Mouse (Mus musculus) bone marrow, adult 2 months (tissue): ENCODE measurements at regions not wholly inside any gene's neighbourhood (a gene's known extent, or its start where the extent isn't known, plus 50 kb on each side); places are given as distances from the start of the nearest gene placed in this dataset.

Experiments
- H3K27ac ChIP-seq: fragments of 200-500 bp; 2 replicates; pipeline ENCODE4 v1.5.1; 2012; ENCODE audit warnings: low read depth, mild to moderate bottlenecking, control low read depth, inconsistent platforms, low read length; ENCODE audit not compliant: control insufficient read depth, poor library complexity, insufficient read depth
- H3K4me1 ChIP-seq: fragments of 200-500 bp; 2 replicates; pipeline ENCODE4 v1.6.1; 2011; ENCODE audit warnings: low read length; ENCODE audit not compliant: control insufficient read depth, insufficient read depth
- H3K4me3 ChIP-seq: fragments of 200-500 bp; replicated peaks from 2 replicates; pipeline ENCODE3; 2011; ENCODE audit warnings: mild to moderate bottlenecking, low read depth, low read length, control low read depth; ENCODE audit not compliant: control insufficient read depth
- CTCF ChIP-seq: fragments of 200-500 bp; IDR thresholded peaks from 2 replicates; pipeline ENCODE4 v1.5.1; 2011; ENCODE audit warnings: low read length, control low read depth; ENCODE audit not compliant: control insufficient read depth, insufficient read depth
- POLR2A ChIP-seq: fragments of 200-500 bp; IDR thresholded peaks from 2 replicates; pipeline ENCODE4 v1.6.1; 2011; ENCODE audit warnings: low read depth, mild to moderate bottlenecking, control low read depth, low read length, borderline replicate concordance; ENCODE audit not compliant: control insufficient read depth
- whole genome bisulfite sequencing: fragments of 180-500 bp; shearing (Covaris S2); methylation state at CpG from one replicate; pipeline ENCODE4 v1.1.7; 2018; 5-methylcytosine and 5-hydroxymethylcytosine counted together

DNA sequence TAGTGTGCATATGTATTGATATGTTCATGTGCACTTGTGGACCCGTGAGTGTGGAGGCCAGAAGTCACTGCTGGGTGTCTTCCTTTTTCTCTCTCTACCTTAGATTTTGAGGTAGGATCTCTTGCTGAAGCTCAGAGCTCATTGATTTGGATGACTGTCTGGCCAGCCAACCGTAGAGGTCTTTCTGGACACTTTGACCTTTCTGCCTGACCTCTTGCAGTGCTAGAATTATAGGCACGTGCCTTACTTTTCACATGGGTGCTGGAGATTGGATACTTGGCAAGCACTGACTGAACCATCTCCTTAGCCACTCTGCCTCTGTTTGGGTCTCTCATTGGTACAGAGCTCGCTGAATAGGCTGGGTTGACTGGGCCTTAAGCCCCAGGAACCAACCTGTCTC, 151.3 kb downstream of the Slc30a10 start:
- H3K4me1 ChIP-seq = no peaks in the 10 kb centered on the region
- H3K4me3 ChIP-seq = no peak overlapping the region
- TF ChIP-seq POLR2A (no peak), CTCF (no peak)
- no peak overlapping the region for H3K27ac ChIP-seq
- WGBS = 72% methylated on average over 4 of the region's 4 CpGs

- WGBS = 66% methylated on average over 5 of the region's 5 CpGs
- no peak overlapping the region for H3K27ac ChIP-seq
- H3K4me3 ChIP-seq = no peak overlapping the region
- TF ChIP-seq POLR2A = no peak
- no peak for TF ChIP-seq CTCF
- H3K4me1 ChIP-seq = no peaks in the 10 kb centered on the region
Observed at GRCm38 (mm10) chr1:185607611-185608010, 153.0 kb downstream of the Slc30a10 start.

DNA sequence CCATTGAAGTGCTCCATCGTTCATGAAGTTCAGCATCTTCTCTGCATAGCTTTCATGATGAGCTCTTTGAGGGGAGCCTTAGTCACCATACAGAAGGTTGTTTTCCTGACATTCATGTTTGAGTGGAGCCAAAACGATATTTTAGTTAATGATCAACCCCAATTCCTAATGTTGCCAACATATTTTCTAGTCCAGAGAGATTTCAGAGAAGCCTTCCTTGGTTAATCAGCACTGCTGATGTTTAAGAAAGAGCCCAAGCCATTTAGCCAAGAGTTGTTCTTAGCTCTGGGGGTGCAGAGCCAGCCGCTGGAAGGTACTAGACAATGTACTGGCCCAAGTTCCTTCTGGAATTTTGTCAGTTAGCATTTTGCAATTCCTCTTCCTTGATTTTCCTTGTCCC, 153.8 kb downstream of the Slc30a10 start:
- TF ChIP-seq CTCF (no peak), POLR2A (no peak)
- Histone ChIP-seq H3K27ac (no peak overlapping the region), H3K4me3 (no peak overlapping the region), H3K4me1 (no peaks in the 10 kb centered on the region)
- WGBS = 74% methylated on average over 3 of the region's 3 CpGs

GRCm38 (mm10) chr1:185610586-185610985, 155.9 kb downstream of the Slc30a10 start:
- no peak overlapping the region for H3K27ac ChIP-seq
- no peak for TF ChIP-seq CTCF
- no peak for TF ChIP-seq POLR2A
- H3K4me3 ChIP-seq = no peak overlapping the region
- 68% methylated on average over 3 of the region's 3 CpGs for WGBS
- H3K4me1 ChIP-seq = no peaks in the 10 kb centered on the region

DNA sequence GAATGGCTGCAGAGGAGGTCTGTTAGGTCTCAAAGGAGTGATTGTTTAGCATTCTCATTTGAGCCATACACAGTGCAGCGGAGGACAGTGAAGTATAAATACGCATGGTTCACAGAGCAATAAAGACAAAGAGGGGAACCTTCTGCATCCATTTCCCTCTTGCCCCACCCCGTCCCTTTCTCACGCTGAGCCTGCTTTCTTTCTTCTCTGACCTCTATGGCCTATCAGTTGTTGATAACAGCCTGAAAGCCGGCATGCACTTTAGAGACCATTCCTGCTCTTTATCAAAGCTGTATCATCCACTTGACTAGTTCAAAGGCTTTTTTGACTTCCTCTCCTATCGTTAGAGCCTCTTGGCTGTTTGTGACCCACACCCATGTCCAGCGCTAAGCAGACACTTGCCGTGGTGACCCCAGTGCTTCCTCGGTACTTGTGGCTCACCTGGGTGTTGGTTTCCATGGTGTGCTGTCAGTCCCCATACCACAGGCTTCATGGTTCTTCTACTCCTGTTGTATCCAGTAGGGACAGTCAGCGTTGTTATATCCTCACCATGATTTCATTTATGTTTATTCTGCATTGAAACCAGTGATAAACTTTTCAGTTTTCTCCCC, 161.3 kb downstream of the Slc30a10 start:
- Histone ChIP-seq H3K4me3 (no peak overlapping the region), H3K4me1 (no peaks in the 10 kb centered on the region), H3K27ac (no peak overlapping the region)
- TF ChIP-seq POLR2A (no peak), CTCF (no peak)
- 47% methylated on average over 10 of the region's 10 CpGs for WGBS

- 71% methylated on average over 4 of the region's 4 CpGs for WGBS
- TF ChIP-seq POLR2A (no peak), CTCF (no peak)
- no peak overlapping the region for H3K27ac ChIP-seq
Observed at GRCm38 (mm10) chr1:185617691-185618090, 163.0 kb downstream of the Slc30a10 start.

GRCm38 (mm10) chr1:185619011-185619410, 164.4 kb downstream of the Slc30a10 start:
- no peaks in the 10 kb centered on the region for H3K4me1 ChIP-seq
- no peak overlapping the region for H3K4me3 ChIP-seq
- H3K27ac ChIP-seq = no peak overlapping the region
- 68% methylated on average over 9 of the region's 9 CpGs for WGBS
- no peak for TF ChIP-seq POLR2A
- no peak for TF ChIP-seq CTCF

More at GRCm38 (mm10) chr1:185617691-185618090, 163.0 kb downstream of the Slc30a10 start:
- Histone ChIP-seq H3K4me3 (no peak overlapping the region), H3K4me1 (no peaks in the 10 kb centered on the region)

- TF ChIP-seq POLR2A (no peak), CTCF (no peak)
- H3K27ac ChIP-seq = no peak overlapping the region
- WGBS = 31% methylated on average over 3 of the region's 3 CpGs
- H3K4me1 ChIP-seq = no peaks in the 10 kb centered on the region
- no peak overlapping the region for H3K4me3 ChIP-seq
Observed at GRCm38 (mm10) chr1:185628401-185628800, 173.8 kb downstream of the Slc30a10 start.

DNA sequence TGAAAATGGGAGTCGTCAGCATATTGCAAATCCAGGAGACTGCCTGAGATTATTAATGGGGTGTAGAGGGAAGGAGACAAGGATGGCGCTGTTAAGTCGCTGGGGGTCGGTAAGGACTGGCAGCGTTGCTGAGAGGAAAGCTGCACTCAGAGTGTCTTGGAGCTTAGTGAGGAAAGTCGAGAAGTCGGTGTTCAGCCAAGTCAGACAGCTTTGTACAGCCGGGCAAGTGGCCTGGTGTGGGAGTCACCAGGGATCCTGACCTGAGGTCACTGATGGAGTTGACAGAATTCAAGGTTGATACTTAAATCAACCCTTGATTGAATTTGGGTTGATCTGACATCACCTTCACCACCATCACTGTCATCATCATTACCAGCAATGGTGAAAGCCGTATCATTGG, 175.3 kb downstream of the Slc30a10 start:
- WGBS = 82% methylated on average over 9 of the region's 9 CpGs
- H3K4me1 ChIP-seq = no peaks in the 10 kb centered on the region
- H3K4me3 ChIP-seq = no peak overlapping the region
- TF ChIP-seq CTCF (no peak), POLR2A (no peak)
- H3K27ac ChIP-seq = no peak overlapping the region
